Mouse (Mus musculus) hematopoietic stem cell, adult 5-6 weeks (primary cell): ENCODE measurements around the gene Dpagt1. TPM values are rescaled to one million over a fixed set of nuclear protein-coding genes. Genes with fewer than 3 reads are reported as not detected.
"Not testable (repeated sequence)": the region's sequence is repeated elsewhere in the genome, so short reads cannot be mapped to it uniquely, and the experiment has no call there.

Source experiments
- ATAC-seq, 2 experiments: fragments of 125-278 bp in 1 of 2; replicated peaks in 1 of 2; 2 replicates each; pipeline ENCODE4 v1.8.0; 2016 to 2017; ENCODE audit warnings: inconsistent platforms in 2 of 2, mild to moderate bottlenecking in 2 of 2, moderate number of reproducible peaks in 2 of 2, low read depth in 1 of 2, moderate TSS enrichment in 1 of 2; ENCODE audit not compliant: low FRiP score in 2 of 2, poor library complexity in 2 of 2, severe bottlenecking in 2 of 2, insufficient read depth in 1 of 2, low TSS enrichment in 1 of 2
- total RNA-seq: library from RNA; stranded (forward); fragments of 172-1452, 232-1000 nt; gene quantifications from 2 replicates; pipeline ENCODE4 v1.2.3, GENCODE M21; 2017

Dpagt1 gene
- total RNA-seq, result 15.2 and 17.4 TPM in 2 replicates

- ATAC-seq, result no peak
Measured at GRCm38 (mm10) chr9:44325768-44326370, at the start of gene Dpagt1. Dpagt1 (plus strand) TSS chr9:44326019.

GRCm38 (mm10) chr9:44283183-44283582 lies 42.6 kb upstream of the Dpagt1 start:
- no peak for ATAC-seq

GRCm38 (mm10) chr9:44286256-44286850 lies 39.5 kb upstream of the Dpagt1 start:
- ATAC-seq, result no peak

GRCm38 (mm10) chr9:44287003-44287400 lies 38.8 kb upstream of the Dpagt1 start:
- no peak for ATAC-seq

- peak in 1 of 2 experiments; percentile 51; a peak in 2 of 4 replicates for ATAC-seq
Measured at GRCm38 (mm10) chr9:44287401-44288075, 38.3 kb upstream of the Dpagt1 start.

GRCm38 (mm10) chr9:44288076-44288958 lies 37.5 kb upstream of the Dpagt1 start, which contains the start of gene Abcg4:
Abcg4 (minus strand) TSS chr9:44288615.
- ATAC-seq, result 0 out of 4 replicates have a peak, but pooled peaks of 1 of the 2 experiments have one; percentile 25

- ATAC-seq, result no peak
Measured at GRCm38 (mm10) chr9:44288959-44289291, 36.9 kb upstream of the Dpagt1 start.

GRCm38 (mm10) chr9:44292490-44292889 lies 33.3 kb upstream of the Dpagt1 start:
- ATAC-seq, result peak in 1 of 2 experiments; percentile 50; a peak in 1 of 4 replicates

- not testable (repeated sequence) for ATAC-seq
Measured at GRCm38 (mm10) chr9:44300001-44300400, 25.8 kb upstream of the Dpagt1 start.

GRCm38 (mm10) chr9:44305466-44306079 lies 20.2 kb upstream of the Dpagt1 start, which contains the start of gene Hinfp:
Hinfp (minus strand) TSS chr9:44305671.
- ATAC-seq, result peak; percentile 99 to 100

GRCm38 (mm10) chr9:44306532-44306931 lies 19.3 kb upstream of the Dpagt1 start:
- no peak for ATAC-seq

GRCm38 (mm10) chr9:44307248-44307647 lies 18.6 kb upstream of the Dpagt1 start:
- no peak for ATAC-seq

- ATAC-seq, result no peak
Measured at GRCm38 (mm10) chr9:44309756-44310155, 16.1 kb upstream of the Dpagt1 start.

GRCm38 (mm10) chr9:44310750-44311135 lies 15.1 kb upstream of the Dpagt1 start:
- ATAC-seq, result no peak

- peak; percentile 51 to 55; a peak in 2 of 4 replicates for ATAC-seq
Measured at GRCm38 (mm10) chr9:44311136-44312134, 14.4 kb upstream of the Dpagt1 start.
